Mouse (Mus musculus) erythroblast, embryonic 14.5 days (primary cell): ENCODE measurements around the gene Nrxn2. TPM values are rescaled to one million over a fixed set of nuclear protein-coding genes. Genes with fewer than 3 reads are reported as not detected.

Experiments used
- H3K27me3 ChIP-seq: 2 replicates; pipeline ENCODE4 v1.6.1; 2012; ENCODE audit warnings: inconsistent platforms; ENCODE audit not compliant: control insufficient read depth
- H3K36me3 ChIP-seq: 2 replicates; pipeline ENCODE4 v1.6.1; 2012; ENCODE audit warnings: mild to moderate bottlenecking, inconsistent platforms; ENCODE audit not compliant: control insufficient read depth
- H3K4me1 ChIP-seq: 2 replicates; pipeline ENCODE4 v1.6.1; 2012; ENCODE audit warnings: inconsistent platforms; ENCODE audit not compliant: control insufficient read depth
- H3K4me3 ChIP-seq: replicated peaks from 2 replicates; pipeline ENCODE3; 2012; ENCODE audit warnings: moderate library complexity, mild to moderate bottlenecking, inconsistent platforms
- H3K9me3 ChIP-seq: 2 replicates; pipeline ENCODE4 v1.6.1; 2012; ENCODE audit warnings: low read length, inconsistent platforms, mixed read lengths; ENCODE audit not compliant: control insufficient read depth
- GATA1 ChIP-seq: IDR thresholded peaks from 2 replicates; pipeline ENCODE4 v1.6.1; 2012; ENCODE audit warnings: low read length, inconsistent platforms, mixed read lengths
- TAL1 ChIP-seq: IDR thresholded peaks from 3 replicates; pipeline ENCODE4 v1.6.1; 2012; ENCODE audit warnings: low read length, inconsistent platforms, mixed read lengths
- polyA plus RNA-seq: library from polyadenylated mRNA; stranded (reverse); fragments of >175 nt; gene quantifications from 2 replicates; pipeline ENCODE4 v1.2.3, GENCODE M21; 2012

The Nrxn2 gene
- polyA plus RNA-seq, 1 experiment = 0.03 TPM

GRCm38 (mm10) chr19:6498350-6499131, 80.0 kb downstream of the Nrxn2 start:
- H3K4me3 ChIP-seq = no peak overlapping the region
- no peak for TF ChIP-seq TAL1
- no peak for TF ChIP-seq GATA1
- no peaks in the 10 kb centered on the region; the same call in 1 of the 2 replicates for H3K4me1 ChIP-seq
- peaks cover 94% of the 10 kb centered on the region for H3K27me3 ChIP-seq
- H3K9me3 ChIP-seq = no peaks in the 10 kb centered on the region; the same call in 1 of the 2 replicates
- H3K36me3 ChIP-seq = no peaks in the 10 kb centered on the region

GRCm38 (mm10) chr19:6499860-6500635, 81.5 kb downstream of the Nrxn2 start:
- Histone ChIP-seq H3K27me3 (peaks cover 100% of the 10 kb centered on the region), H3K4me1 (no peaks in the 10 kb centered on the region; the same call in 1 of the 2 replicates), H3K36me3 (no peaks in the 10 kb centered on the region), H3K4me3 (no peak overlapping the region), H3K9me3 (no peaks in the 10 kb centered on the region; the same call in 1 of the 2 replicates)
- TF ChIP-seq TAL1 (no peak), GATA1 (no peak)

GRCm38 (mm10) chr19:6500636-6501025, 82.1 kb downstream of the Nrxn2 start:
- Histone ChIP-seq H3K36me3 (no peaks in the 10 kb centered on the region), H3K4me1 (no peaks in the 10 kb centered on the region; the same call in 1 of the 2 replicates), H3K27me3 (peaks cover 98% of the 10 kb centered on the region), H3K4me3 (no peak overlapping the region), H3K9me3 (no peaks in the 10 kb centered on the region; the same call in 1 of the 2 replicates)
- TF ChIP-seq GATA1 (no peak), TAL1 (no peak)

GRCm38 (mm10) chr19:6502035-6502541, 83.6 kb downstream of the Nrxn2 start:
- no peak for TF ChIP-seq GATA1
- TF ChIP-seq TAL1 = no peak
- Histone ChIP-seq H3K27me3 (peaks cover 96% of the 10 kb centered on the region), H3K9me3 (no peaks in the 10 kb centered on the region; the same call in 1 of the 2 replicates), H3K4me3 (no peak overlapping the region), H3K4me1 (no peaks in the 10 kb centered on the region; the same call in 1 of the 2 replicates), H3K36me3 (no peaks in the 10 kb centered on the region)

- Histone ChIP-seq H3K27me3 (peaks cover 95% of the 10 kb centered on the region), H3K4me3 (no peak overlapping the region)
Measured at GRCm38 (mm10) chr19:6502543-6503319, 84.2 kb downstream of the Nrxn2 start.

GRCm38 (mm10) chr19:6503926-6504655, 85.6 kb downstream of the Nrxn2 start:
- Histone ChIP-seq H3K27me3 (peaks cover 84% of the 10 kb centered on the region), H3K4me1 (no peaks in the 10 kb centered on the region; the same call in 1 of the 2 replicates), H3K36me3 (no peaks in the 10 kb centered on the region), H3K9me3 (no peaks in the 10 kb centered on the region), H3K4me3 (no peak overlapping the region)
- TF ChIP-seq TAL1 = no peak
- TF ChIP-seq GATA1 = no peak

More at GRCm38 (mm10) chr19:6502543-6503319, 84.2 kb downstream of the Nrxn2 start:
- Histone ChIP-seq H3K36me3 (no peaks in the 10 kb centered on the region), H3K4me1 (no peaks in the 10 kb centered on the region; the same call in 1 of the 2 replicates), H3K9me3 (no peaks in the 10 kb centered on the region; the same call in 1 of the 2 replicates)
- TF ChIP-seq GATA1 (no peak), TAL1 (no peak)

- no peaks in the 10 kb centered on the region for H3K36me3 ChIP-seq
- H3K4me1 ChIP-seq = no peaks in the 10 kb centered on the region; the same call in 1 of the 2 replicates
- H3K4me3 ChIP-seq = no peak overlapping the region
- no peaks in the 10 kb centered on the region for H3K9me3 ChIP-seq
- TF ChIP-seq TAL1 = no peak
- no peak for TF ChIP-seq GATA1
- H3K27me3 ChIP-seq = peaks cover 79% of the 10 kb centered on the region
Measured at GRCm38 (mm10) chr19:6504656-6505045, 86.1 kb downstream of the Nrxn2 start.

GRCm38 (mm10) chr19:6507393-6507792, 88.9 kb downstream of the Nrxn2 start:
- peaks cover 59% of the 10 kb centered on the region for H3K27me3 ChIP-seq
- H3K36me3 ChIP-seq = no peaks in the 10 kb centered on the region
- TF ChIP-seq TAL1 = no peak
- no peaks in the 10 kb centered on the region for H3K4me1 ChIP-seq
- no peak overlapping the region for H3K4me3 ChIP-seq
- H3K9me3 ChIP-seq = no peaks in the 10 kb centered on the region
